Mouse (Mus musculus) gastrocnemius, postnatal 10 days (tissue): ENCODE measurements around the gene Traf4. TPM values are rescaled to one million over a fixed set of nuclear protein-coding genes. Genes with fewer than 3 reads are reported as not detected.
A peak's percentile ranks its signal among the peaks of the same experiment; 100 is the strongest.
"Not testable (repeated sequence)": the region's sequence is repeated elsewhere in the genome, so short reads cannot be mapped to it uniquely, and the experiment has no call there.

Experiments used
- DNase-seq: peaks from one replicate; pipeline ENCODE4 v3.0.0; 2021; ENCODE audit warnings: mixed read lengths
- long read RNA-seq, 2 experiments: library from polyadenylated mRNA; stranded (forward); transcript quantifications; one replicate each; pipeline ENCODE4 v2.0.0; 2021
- total RNA-seq, 2 experiments: library from RNA; stranded (reverse); gene quantifications; 2 replicates each; pipeline ENCODE4 v1.2.3; 2021

The Traf4 gene
- 10 to 100 TPM; 15.7 to 22.6 TPM for total RNA-seq
- long read RNA-seq, experiment 1, transcript Traf4-201 (7 exons, 2,078 nt), result major isoform, 24 of 36 reads
- long read RNA-seq, experiment 1, partial matches to known transcripts, result 7 of 36 reads
- long read RNA-seq, experiment 1, other reads (novel, unspliced or antisense), result 5 of 36 reads
- long read RNA-seq, experiment 2, transcript Traf4-201 (7 exons, 2,078 nt), result major isoform, 17 of 28 reads
- long read RNA-seq, experiment 2, partial matches to known transcripts, result 9 of 28 reads
- long read RNA-seq, experiment 2, other reads (novel, unspliced or antisense), result 2 of 28 reads

DNA sequence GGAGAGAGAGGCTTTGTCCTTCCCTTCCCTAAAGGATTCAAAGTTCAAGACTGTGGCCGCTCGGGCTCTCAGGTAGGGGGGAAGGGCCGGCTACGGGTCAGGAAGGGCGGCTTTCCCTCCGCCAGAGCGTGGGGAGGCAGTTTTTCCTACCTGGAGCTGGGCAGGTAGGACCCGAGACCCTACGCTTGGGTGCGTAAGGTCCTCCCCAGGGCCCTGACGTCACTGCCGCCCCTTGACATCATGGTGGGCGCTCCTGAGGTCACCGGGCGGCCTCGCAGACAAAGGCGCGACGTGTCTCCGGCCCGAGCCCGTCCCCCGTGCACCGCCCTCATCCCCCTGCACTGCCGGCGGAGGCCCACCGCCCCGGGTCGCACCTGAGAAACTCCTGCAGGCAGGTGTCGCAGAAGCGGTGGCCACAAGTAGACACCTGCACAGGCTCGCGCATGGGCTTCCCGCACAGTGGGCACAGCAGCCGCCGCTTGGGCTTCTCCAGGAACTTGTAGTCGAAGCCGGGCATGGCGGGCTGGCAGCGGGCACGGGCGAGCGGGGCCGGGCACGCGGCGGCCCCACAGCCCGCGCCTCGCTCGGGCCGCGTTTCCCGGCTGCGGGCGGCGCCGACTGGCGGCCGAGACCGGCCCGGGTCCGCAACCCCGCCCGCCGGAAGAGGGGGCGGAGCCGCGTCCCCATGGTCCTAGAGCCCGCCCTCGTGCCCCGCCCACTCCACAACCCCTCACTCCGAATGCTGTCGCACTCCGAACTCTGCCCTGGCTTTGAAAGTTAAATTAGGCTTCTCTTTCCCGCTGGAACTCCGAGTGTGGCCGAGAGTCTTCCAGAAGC, at the start of gene Traf4:
Gene Traf4 (minus strand): TSS at position 666 of the 837 bp plus-strand sequence.
- DNase-seq, result peak; percentile 85

DNA sequence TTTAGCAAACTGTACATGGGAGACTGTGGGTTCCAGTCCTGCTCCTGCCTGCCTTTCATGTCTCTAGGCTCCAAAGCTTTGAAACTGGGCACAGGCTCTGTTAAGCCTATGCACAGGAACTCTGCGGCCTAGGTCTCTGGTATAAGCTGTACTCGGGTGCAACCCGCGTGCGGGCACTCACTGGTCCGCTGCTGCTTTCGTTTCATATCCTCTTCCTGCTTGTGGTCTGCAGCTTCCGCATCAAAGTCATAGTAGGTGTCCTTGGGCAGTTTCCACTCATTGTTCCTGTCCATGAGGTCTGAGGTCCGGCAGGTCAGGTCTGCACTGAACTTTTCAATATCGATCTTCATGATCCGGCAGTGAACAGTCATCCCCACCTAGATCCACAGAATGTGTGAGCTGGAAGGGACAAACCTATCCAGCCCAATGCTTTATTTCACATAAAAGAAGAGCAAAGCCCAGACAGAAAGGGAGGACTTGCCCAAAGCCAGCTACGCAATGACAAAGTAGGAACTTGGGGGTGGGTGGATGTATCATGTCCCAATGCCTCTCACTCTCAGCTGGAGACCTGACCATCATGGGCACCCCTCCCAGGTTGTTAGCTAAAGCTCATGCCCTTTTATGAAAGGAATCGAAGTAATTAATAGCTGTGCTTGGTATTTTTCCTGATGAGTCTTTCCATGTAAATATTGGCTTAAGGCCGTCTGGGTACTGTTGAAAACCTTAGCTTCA, 47.9 kb upstream of the Traf4 start:
- DNase-seq, result no peak

DNA sequence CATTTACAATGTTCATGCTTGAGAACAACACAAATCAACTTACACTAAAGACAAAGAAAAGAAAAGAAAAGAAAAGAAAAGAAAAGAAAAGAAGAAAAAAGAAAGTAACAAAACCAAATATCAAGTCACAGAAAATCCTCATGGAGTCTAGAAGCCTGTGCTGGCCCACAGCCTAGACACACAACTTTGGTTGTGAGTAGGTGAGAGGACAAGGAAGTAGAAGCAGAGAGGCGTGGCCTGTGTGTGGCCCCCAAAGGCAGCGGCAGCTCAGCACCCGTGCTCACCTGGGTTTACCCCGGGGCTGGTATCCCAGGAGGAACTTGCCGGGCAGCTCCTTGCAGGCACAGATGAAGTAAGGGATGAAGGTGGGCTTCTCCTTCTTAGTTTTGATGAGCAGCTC, 46.1 kb upstream of the Traf4 start:
- no peak for DNase-seq

DNA sequence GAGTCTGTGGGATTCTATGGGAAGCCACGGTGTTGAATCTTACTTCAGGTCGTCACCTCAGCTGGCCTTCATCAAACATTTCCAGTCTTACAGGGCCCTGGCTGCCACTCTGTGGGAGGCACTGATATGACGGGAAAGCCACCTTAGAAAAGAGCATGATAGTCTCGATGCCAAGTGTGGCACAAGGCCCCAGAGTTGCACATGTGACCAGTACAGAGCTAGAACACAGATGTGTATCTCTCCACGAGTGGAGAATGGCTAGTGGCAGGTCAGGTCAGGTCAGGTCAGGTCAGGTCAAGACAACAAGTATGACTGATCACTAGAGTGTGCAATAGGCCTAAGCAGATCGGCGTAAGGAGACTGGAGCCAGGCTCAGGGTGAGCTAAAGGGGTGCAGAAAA, 45.2 kb upstream of the Traf4 start:
- DNase-seq, result no peak

DNA sequence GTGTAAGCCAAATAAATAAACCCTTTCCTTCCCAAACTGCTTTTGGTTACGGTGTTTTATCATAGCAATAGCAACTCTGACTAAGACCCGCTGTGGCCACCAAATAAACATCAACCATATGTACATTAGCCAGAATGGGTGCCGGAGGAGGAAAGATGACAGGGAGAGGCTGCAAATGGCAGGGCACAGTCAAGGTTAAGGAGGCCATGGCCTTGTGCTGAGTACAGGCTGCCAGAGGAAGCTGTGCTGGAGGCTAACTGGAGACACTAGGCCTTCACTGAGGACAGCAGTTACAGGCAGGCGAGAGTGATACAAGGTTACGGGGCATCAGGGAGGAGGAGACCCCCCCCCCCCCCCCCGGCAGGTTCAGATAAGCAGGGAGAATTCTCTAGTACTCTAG, 44.5 kb upstream of the Traf4 start:
- no peak for DNase-seq

DNA sequence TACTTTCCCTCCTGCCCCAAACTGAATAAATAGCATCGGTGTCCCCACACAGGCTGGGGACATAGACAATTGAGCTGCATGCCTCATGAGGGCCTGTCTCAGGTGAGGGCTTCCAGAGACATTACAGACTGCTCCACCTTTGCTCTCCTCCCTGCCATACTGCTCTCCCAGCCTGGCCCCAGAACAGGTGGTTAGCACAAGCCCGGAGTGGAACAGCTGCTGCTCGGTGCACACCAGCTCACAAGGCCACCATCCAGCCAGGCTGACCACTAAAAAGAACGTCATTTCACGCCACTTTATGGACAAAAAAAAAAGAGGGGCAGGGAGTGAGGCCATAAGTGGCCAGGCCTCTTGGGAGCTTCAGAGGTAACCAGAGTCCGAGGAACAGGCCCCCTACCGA, 41.8 kb upstream of the Traf4 start:
- no peak for DNase-seq

DNA sequence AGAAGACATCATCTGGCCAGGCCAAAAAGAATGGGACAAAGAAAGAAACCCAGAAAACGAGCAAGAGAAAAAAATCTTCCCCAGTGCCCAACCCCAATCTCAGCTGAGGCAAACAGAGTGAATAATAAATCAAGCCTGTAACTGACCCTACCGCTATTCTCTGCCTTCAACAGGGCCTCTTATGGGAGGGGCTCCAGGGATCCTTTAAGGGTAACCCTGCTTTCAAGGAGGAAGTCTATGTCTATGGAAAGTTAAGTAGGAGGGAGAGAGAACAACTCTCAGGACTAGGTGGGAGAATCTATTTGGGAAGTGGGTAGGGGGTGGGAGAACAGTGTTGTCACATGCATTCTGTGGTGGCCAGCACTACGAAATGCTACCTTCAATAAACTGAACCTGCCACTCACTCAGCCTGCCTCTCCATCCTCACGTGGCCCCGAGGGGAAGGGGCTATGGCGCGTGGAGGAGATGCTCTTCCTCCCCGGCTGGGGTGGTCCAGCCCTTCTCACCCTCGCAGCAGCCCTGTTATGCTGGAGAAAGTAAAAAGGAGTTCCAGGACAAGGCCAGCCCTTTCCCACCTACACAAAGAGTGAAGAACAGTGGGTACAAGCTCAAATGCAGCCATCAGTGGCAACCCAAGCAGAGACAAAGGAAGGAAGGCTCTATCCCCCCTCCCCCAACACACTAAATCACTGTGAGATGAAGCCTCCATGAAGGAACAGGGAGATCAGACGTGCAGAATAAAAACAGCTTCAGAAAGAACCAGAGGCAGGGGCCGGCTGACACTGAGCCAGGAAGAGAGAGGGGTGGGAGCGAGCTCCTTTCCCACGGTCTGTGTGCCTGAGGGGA, 40.2 kb upstream of the Traf4 start:
- DNase-seq, result no peak

DNA sequence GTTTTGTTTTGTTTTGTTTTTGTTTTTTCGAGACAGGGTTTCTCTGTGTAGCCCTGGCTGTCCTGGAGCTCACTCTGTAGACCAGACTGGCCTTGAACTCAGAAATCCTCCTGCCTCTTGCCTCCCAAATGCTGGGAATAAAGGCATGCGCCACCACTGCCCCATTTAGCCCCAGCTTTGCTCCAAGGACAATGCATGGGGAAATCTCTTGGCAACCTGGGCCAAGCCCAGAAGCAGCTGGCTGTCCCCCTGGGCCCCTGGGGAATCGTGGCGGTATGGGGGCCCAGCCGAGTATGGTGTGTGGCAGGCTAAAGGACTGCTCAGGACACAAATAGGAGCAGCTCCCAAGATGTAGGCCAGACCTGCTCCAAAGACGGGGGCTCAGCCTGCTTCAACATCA, 38.9 kb upstream of the Traf4 start:
- no peak for DNase-seq

DNA sequence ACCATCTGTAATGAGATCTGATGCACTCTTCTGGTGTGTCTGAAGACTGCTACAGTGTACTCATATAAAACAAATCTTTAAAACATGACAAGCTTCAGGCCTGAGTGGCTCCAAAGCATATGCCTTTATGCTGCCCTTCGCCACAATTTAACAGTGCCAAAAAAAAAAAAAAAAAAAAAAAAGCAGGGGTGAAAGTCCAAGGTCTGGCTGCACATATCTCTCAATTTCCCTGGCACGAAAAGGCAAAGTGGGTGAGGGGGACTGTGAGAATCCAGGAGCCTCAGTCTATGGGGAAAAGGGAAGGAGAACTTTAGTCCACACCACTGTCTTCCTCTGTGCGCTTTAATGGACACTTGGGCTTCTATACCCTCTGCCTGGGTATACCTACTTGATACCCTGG, 37.0 kb upstream of the Traf4 start:
- DNase-seq, result no peak

DNA sequence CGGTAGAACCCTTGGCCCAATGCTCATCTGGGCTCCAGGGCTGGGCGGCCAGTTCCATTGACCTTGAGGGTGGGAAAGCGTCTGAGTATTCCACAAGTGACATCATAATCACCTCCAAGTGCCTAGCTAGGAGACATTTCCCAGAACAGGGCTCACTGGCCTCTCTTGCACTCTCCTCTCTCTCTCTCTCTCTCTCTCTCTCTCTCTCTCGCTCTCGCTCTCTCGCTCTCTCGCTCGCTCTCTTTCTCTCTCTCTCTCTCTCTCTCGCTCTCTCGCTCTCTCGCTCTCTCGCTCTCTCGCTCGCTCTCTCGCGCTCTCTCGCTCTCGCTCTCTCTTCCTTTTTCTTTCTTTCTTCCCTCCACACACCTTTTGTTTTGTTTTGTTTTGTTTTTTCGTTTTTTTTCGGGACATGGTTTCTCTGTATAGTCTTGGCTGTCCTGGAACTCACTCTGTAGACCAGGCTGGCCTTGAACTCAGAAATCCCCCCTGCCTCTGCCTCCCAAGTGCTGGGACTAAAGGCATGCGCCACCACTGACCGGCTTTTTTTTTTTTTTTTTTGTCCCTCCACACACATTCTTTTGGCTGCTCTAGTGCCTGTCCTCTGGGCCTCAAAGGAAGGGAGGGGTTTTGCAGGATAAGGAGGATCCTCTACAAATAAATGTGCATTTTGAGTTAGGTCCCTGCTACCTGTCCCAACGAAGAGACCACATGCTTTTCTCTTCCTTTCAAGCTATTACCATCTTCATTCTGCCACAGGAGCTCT, 29.9 kb upstream of the Traf4 start:
- no peak for DNase-seq

DNA sequence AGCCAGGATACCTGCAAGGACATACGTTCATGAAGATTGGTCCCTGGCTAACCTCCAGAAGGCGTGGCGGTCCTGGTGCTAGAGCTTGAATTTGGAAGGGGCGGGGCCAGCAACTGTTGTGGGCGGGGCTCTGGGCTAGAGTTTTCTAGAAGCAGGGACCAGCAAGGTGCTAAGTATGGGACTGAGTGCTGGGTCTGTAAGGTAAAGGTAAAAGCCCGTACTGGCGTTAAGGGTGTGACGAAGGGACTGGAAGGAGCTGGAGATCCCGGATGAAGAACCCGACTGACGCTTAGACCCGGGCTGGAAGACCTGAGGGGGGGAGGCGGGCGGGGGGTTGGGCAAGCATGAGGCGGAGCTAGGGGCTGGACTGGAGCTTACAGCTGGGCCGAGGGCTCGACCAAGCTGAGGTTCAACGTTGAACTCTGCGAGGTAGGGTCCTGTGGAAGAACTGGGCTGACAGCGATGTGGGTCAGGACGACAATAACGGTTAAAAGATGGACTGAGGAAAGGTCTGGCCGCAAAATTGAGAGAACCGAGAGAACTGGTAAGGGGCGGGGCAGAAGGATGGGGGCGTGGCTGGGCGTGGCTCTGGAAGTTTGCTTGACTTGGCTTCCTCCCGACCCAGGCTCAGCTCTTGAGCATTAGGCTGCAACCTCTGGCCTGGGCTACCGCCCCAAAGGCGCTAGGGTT, 29.2 kb upstream of the Traf4 start:
- DNase-seq, result peak; percentile 74

DNA sequence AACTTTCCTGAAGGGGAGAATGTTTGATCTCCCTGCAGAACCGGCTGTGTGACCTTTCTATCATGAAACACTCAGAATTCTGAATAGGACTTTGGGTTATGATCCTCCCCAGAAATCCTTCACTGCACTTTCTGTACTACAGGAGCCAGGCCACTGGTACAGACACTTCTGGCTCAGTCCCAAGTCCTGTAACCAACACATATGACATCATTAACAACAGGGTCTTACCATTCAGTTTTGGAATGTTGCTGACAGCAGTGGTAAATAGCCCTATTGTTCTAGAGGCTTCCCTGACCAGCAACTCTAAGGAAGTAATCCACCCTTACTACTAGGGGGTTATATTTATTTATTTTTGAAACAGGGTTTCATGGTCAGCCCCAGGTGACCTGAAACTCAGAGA, 27.7 kb upstream of the Traf4 start, which contains the start of gene Proca1:
Gene Proca1 (plus strand): TSS at position 280 of the 400 bp plus-strand sequence.
- DNase-seq, result no peak

DNA sequence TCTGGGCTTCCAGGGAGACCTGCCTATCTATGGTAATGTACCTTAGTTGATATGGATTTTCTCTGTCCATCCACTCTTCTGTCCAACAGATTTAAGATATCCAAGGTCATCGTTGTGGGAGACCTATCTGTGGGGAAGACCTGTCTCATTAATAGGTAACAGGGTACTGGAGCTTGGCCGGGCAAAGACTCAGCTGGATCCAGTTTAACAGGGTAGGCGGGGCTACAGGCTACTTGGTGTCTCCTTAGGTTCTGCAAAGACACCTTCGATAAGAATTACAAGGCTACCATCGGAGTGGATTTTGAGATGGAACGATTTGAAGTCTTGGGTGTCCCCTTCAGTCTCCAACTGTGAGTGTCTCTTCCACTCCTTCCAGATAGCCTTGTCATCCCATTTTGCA, 24.7 kb upstream of the Traf4 start:
- DNase-seq, result no peak

DNA sequence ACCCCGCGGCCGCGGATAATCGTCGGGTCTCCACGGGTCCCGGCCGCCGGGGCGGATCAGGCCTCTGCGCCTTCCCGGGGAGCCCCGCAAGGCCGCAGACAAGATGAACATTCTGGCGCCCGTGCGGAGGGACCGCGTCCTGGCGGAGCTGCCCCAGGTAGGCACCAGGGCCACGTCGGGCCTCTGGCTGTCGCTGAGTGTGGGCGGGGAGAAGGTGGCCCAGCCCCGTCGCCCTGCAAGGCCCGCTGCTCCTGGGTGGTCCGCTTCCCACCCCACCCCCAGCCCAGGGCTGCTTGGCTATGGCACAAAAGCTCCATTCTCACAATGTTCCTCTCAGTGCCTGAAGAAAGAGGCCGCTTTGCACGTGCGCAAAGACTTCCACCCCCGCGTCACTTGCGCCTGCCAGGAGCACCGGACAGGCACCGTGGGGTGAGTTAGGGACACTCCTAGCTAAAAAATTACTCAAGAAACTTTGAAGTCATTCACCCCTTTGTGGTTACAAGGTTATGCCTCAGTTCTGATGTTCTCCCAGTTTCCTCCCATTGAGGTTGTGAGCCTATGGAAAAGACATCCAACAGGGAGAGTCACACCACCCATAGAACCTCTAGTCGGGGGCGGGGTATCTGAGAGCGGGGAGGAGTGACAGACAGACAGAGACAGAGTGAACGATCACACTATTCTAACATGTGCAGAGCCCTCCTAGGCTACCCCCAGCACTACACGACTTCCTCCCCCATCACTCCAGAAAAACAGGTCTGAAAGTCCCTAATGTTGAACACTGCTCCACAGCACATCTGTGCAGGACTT, 24.0 kb upstream of the Traf4 start:
- DNase-seq, result peak; percentile 73

DNA sequence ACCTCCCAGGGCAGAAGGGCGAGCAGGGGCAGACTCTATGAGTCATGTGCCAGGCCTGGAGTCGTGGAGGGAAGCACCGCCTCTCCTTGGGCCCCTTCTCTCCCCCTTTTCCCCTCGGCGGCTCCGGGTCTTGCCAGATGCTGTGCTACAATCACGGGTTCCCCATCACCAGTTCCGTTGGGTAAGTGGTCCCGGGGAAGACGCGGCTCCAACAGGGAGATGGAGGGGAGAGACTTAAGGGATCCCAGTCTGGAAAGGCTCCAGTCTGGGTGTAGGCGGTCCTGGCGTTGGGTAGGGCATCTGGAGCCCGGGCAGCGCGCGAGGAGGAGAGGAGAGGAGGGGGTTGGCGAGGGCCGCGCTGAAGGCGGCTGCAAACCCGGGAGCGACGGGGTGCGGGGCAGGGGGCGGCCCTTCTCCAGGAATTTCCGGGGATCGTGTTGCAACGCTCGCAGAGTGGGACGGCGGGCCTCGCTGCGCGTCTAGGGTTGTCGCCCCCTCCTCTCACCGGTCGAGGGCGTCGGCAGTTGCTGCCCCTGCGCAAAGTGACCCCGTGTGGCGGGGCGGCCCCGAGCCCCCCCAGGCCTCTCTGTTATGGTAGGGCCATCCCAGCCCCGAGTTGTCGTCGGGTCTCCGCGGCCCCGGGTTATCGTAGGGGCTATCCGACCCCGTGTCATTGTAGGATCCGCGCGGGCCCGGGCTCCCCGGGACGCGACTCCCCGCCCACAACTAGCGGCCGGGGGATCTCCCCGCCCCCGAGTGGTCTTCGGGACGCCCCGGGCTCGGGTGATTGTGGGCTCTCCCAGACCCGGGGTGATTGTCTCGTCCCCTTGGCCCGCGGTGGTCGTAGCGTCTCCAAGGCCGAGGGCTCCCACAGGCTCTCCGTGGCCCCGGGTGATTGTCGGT, 23.2 kb upstream of the Traf4 start, which contains the start of gene Rab34:
Gene Rab34 (plus strand): TSS at position 100 of the 903 bp plus-strand sequence.
- peak; percentile 79 for DNase-seq

DNA sequence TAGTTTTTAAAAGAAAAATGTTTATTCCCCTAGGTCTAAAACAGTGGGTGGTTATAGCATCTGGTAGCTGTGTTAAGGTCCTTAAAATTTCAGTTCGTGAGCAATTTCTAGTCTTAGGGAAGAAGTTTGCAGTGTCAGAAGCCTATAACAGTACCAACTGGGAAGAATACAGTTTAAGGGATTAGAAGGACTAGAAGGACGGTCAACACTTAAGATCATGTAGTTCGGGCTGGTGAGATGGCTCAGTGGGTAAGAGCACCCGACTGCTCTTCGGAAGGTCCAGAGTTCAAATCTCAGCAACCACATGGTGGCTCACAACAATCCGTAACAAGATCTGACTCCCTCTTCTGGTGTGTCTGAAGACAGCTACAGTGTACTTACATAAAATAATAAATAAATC, 19.3 kb upstream of the Traf4 start:
- DNase-seq, result not testable (repeated sequence)

DNA sequence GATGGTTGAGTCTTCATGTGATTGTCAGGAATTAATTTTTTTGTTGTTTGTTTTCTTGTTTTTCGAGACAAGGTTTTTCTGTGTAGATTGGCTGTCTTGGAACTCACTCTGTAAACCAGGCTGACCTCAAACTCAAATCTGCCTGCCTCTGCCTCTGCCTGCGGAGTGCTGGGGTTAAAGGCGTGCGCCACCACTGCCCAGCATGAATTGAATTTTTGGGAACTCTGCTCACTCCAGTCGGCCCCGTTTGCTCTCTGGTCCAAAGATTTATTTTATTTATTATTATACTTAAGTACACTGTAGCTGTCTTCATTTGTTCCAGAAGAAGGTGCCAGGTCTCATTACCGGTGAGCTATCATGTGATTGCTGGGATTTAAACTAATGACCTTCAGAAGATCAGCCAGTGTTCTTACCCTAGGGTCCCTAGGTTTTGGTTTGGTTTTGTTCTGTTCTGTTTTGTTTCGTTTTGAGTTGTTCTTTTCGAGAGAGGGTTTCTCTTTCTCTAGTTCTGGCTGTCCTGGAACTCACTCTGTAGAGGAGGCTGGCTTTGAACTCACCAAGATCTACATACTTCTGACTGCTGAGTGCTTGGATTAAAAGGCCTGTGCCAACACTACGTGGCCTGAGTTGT, 18.6 kb upstream of the Traf4 start:
- no peak for DNase-seq
